Mouse (Mus musculus): Measurements from ENCODE around the gene Rev3l.

- no peak for TF ChIP-seq POLR2A (IDR thresholded peaks at IDR 0.05; ENCODE audit: insufficient read depth, low read depth, low read length)
- no peak for TF ChIP-seq CTCF (IDR thresholded peaks at IDR 0.05; ENCODE audit: insufficient read depth, low read depth, low read length)
Observed at GRCm38 (mm10) chr10:39773940-39774726, 42.2 kb downstream of the Rev3l start.
